Mouse (Mus musculus): ENCODE results near the gene H2-Eb1. TPM values are rescaled to one million over a fixed set of nuclear protein-coding genes. Genes with fewer than 3 reads are reported as not detected.

H2-Eb1 gene
- polyA plus RNA-seq (2016; fragmentation: Nextera tagmentation; extraction: Ambion mirVana) = 1.5 and 2.0 TPM in 2 replicates

DNA sequence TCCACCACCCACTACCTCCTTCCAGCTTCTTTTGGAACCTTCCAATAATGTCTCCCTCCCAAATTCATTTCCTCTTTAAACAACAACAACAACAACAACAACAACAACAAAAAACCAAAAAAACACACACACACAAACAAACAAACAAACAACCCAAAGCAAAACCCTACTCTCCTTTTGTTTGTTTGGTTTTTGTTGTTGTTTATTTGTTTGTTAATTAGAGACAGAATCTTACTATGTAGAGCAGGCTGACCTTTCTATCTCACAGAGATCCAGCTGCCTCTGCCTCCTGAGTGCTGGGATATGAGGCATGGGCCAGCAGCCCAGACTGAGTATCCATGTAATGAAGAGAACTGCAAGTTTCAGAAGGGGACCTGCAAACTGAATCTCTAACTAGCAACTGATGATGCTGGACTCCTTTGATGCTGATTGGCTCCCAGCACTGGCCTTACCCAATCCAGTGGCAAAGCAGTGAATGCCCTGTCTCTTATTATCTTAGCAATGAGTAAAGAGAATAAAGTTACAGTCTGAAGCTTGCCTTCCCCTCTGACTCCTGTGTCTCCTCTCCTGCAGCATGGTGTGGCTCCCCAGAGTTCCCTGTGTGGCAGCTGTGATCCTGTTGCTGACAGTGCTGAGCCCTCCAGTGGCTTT, at the start of gene H2-Eb1:
Gene H2-Eb1, plus strand, starts transcription at position 488 of the 651 bp plus-strand sequence.
- H3K4me3 ChIP-seq = no peak within 1 kb of the TSS
- H3K4me1 ChIP-seq = peaks cover 10% of the 10 kb centered on the region
- no peaks in the 10 kb centered on the region for H3K36me3 ChIP-seq
- no peak within 1 kb of the TSS for H3K27ac ChIP-seq (replicated peaks)
- DNase-seq (ENCODE audit: low spot score) = peak; percentile 60
- peaks cover 5% of the 10 kb centered on the region; the same call in 1 of the 2 replicates for H3K27me3 ChIP-seq (ENCODE audit: low read depth, poor library complexity, severe bottlenecking)
- no peaks in the 10 kb centered on the region for H3K9me3 ChIP-seq (replicated peaks)

DNA sequence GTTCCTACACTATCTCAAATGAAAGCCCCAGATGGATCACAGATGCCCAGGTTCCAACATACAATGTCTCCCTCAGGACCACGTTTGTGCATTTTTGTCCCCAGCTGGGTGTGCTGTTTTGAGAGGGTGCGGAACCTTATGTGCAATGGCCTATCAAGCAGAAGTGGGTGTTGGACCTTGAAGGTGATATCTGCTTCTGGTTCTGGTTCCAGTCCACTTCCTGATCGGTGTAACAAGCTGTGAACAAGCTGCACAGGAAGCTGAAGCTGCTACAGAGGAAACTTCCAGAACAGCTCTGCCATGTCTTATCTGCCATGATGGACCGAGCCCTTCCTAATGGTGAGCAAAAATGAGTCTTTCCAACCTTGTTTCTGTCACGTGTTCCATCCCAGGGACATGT, 49.2 kb upstream of the H2-Eb1 start:
- Histone ChIP-seq H3K4me1 (peaks cover 3% of the 10 kb centered on the region; the same call in 1 of the 2 replicates), H3K27me3 (ENCODE audit: low read depth, poor library complexity, severe bottlenecking) (no peaks in the 10 kb centered on the region; the same call in 1 of the 2 replicates), H3K36me3 (no peaks in the 10 kb centered on the region), H3K9me3 (replicated peaks) (no peaks in the 10 kb centered on the region), H3K4me3 (no peak overlapping the region), H3K27ac (replicated peaks) (no peak overlapping the region)
- no peak for DNase-seq (ENCODE audit: low spot score)
- 83% methylated on average over 5 of the region's 5 CpGs for WGBS

DNA sequence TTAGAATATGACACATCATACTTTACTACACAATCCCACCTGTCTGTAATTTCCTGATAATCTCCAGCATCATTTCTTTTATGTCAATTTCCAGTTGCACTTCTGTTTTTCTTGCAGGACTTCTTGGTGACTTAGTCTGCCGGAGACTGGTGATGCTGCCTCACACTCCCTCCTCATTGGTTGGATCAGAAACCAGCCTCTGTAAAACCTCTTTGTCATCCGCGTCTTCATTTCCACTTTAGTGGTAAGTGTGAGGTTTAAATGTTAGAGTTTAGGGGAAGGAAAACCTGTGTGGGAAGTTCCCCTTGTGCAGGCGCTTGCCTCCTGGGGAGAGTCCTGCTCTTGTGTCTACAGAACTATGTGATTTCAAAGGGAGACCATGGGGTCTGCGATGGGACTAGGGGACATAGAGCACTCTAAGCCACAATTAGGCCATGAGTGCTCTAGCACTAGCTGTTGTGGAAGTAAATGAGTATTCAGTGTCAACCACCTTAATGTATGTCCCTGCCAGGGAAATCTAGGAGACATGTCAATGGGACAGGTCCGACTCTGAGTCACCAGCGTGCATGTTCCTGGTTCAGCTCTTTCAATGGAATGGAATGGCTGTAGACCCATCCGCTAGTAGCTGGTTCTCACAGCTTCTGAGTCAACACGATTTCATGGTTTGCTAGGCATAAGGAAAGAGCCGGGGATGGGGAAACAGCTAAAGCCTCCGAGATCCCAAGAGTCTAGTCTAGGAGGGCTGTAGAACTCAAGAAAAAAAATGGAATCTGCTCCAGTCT, 47.9 kb upstream of the H2-Eb1 start, which contains the start of gene H2-Ab1:
Gene H2-Ab1, plus strand, starts transcription at position 96 of the 782 bp plus-strand sequence.
- no peak within 1 kb of the TSS for H3K4me3 ChIP-seq
- peaks cover 11% of the 10 kb centered on the region; the same call in 1 of the 2 replicates for H3K27me3 ChIP-seq (ENCODE audit: low read depth, poor library complexity, severe bottlenecking)
- DNase-seq (ENCODE audit: low spot score) = peak; percentile 29
- H3K36me3 ChIP-seq = no peaks in the 10 kb centered on the region
- H3K4me1 ChIP-seq = peaks cover 5% of the 10 kb centered on the region
- H3K27ac ChIP-seq (replicated peaks) = no peak within 1 kb of the TSS
- WGBS = 79% methylated on average over 11 of the region's 11 CpGs
- H3K9me3 ChIP-seq (replicated peaks) = no peaks in the 10 kb centered on the region

DNA sequence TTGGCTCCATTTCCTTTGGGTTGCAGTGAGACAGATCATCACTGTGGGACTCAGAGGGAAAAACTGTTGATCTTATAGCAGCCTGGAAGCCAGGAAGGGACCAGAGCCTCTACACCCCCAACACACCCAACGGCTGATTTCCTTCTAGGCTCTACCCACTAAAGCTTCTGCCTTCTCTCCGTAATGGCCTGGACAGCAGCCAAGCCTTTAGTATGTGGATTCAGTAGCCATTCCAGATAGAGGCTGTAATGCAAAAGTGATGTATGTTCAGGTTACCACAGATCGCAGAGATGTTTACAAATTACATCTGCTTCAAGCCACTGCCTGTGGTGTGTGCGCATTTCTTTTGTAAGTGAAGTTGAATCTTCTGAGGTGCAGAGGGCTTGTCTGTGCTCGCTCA, 45.1 kb upstream of the H2-Eb1 start:
- Histone ChIP-seq H3K4me1 (peaks cover 32% of the 10 kb centered on the region), H3K27me3 (ENCODE audit: low read depth, poor library complexity, severe bottlenecking) (peaks cover 33% of the 10 kb centered on the region), H3K27ac (replicated peaks) (no peak overlapping the region), H3K4me3 (no peak overlapping the region), H3K9me3 (replicated peaks) (no peaks in the 10 kb centered on the region), H3K36me3 (no peaks in the 10 kb centered on the region)
- WGBS = 90% methylated on average over 5 of the region's 5 CpGs
- DNase-seq (ENCODE audit: low spot score) = no peak

DNA sequence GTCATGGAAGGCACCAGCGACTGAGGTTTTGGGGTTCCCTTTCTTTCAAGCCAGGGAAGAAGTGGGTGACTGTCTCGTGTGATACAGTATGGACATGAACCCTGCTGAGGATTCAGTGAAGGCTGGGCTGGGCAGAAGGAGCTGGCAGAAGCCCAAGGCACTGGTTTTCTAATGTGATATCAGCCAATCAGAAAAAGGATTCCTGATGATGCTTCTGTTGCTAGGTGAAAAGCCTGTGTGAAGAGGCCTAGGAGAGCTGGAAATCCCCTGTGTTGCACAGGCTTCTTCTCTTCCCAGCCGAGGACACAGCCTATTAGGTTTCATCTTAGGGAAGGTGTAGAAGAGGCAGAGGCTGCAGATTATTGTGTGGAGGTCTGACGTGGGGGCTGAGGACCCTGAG, 44.2 kb upstream of the H2-Eb1 start:
- H3K36me3 ChIP-seq = no peaks in the 10 kb centered on the region
- H3K4me3 ChIP-seq = no peak overlapping the region
- 35% methylated on average over 4 of the region's 4 CpGs for WGBS
- H3K27me3 ChIP-seq (ENCODE audit: low read depth, poor library complexity, severe bottlenecking) = peaks cover 34% of the 10 kb centered on the region
- no peak overlapping the region for H3K27ac ChIP-seq (replicated peaks)
- H3K4me1 ChIP-seq = peaks cover 29% of the 10 kb centered on the region
- peak; percentile 24 for DNase-seq (ENCODE audit: low spot score)
- no peaks in the 10 kb centered on the region for H3K9me3 ChIP-seq (replicated peaks)

DNA sequence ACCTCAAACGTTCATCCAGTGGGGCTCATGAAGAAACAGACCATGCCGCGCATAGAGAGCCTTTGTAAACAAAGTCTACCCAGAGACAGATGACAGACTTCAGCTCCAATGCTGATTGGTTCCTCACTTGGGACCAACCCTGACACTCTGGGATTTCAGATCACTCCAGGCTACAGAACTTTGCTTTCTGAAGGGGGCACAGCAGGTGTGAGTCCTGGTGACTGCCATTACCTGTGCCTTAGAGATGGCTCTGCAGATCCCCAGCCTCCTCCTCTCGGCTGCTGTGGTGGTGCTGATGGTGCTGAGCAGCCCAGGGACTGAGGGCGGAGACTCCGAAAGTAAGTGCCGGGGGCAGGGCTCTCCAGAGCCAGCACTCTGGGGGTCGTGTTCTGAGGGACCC, 42.6 kb upstream of the H2-Eb1 start:
- Histone ChIP-seq H3K9me3 (replicated peaks) (no peaks in the 10 kb centered on the region), H3K36me3 (no peaks in the 10 kb centered on the region), H3K4me3 (peak overlapping the region; percentile 73), H3K27ac (replicated peaks) (peak overlapping the region; percentile 49), H3K27me3 (ENCODE audit: low read depth, poor library complexity, severe bottlenecking) (peaks cover 34% of the 10 kb centered on the region), H3K4me1 (peaks cover 29% of the 10 kb centered on the region)
- DNase-seq (ENCODE audit: low spot score) = peak; percentile 80
- WGBS = 0% methylated on average over 8 of the region's 8 CpGs

DNA sequence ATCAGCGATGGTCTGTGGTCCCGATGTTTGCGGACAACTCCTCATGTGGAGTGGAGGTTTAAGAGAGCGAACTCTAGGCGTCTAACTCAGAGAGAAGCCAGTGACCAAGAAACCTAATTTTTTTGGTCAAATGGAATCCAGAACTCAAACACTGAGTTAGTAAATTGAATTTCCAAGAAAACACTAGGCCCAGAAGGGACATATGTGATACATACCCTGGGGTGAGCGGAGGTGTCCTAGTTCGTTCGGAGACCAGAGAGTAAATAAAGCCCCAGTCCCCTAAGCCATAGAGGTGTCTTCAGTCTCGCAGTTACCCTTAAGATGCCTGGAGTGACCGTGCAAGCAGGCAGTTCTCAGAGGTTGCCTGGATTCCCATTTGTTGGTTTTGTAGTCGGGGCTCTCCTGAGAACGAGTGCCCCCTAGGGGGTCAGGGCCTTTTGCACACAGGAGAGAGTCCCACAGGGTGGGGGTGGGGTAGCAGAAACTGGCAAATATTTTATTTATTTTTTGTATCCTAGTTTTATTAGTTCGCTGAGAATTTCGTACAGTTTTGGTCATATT, 41.8 kb upstream of the H2-Eb1 start:
- Histone ChIP-seq H3K27me3 (ENCODE audit: low read depth, poor library complexity, severe bottlenecking) (peaks cover 34% of the 10 kb centered on the region), H3K4me1 (peaks cover 29% of the 10 kb centered on the region), H3K4me3 (peak overlapping the region; percentile 73), H3K9me3 (replicated peaks) (no peaks in the 10 kb centered on the region), H3K27ac (replicated peaks) (peak overlapping the region; percentile 86), H3K36me3 (no peaks in the 10 kb centered on the region)
- WGBS = 2% methylated on average over 14 of the region's 14 CpGs
- peak; percentile 53 for DNase-seq (ENCODE audit: low spot score)

DNA sequence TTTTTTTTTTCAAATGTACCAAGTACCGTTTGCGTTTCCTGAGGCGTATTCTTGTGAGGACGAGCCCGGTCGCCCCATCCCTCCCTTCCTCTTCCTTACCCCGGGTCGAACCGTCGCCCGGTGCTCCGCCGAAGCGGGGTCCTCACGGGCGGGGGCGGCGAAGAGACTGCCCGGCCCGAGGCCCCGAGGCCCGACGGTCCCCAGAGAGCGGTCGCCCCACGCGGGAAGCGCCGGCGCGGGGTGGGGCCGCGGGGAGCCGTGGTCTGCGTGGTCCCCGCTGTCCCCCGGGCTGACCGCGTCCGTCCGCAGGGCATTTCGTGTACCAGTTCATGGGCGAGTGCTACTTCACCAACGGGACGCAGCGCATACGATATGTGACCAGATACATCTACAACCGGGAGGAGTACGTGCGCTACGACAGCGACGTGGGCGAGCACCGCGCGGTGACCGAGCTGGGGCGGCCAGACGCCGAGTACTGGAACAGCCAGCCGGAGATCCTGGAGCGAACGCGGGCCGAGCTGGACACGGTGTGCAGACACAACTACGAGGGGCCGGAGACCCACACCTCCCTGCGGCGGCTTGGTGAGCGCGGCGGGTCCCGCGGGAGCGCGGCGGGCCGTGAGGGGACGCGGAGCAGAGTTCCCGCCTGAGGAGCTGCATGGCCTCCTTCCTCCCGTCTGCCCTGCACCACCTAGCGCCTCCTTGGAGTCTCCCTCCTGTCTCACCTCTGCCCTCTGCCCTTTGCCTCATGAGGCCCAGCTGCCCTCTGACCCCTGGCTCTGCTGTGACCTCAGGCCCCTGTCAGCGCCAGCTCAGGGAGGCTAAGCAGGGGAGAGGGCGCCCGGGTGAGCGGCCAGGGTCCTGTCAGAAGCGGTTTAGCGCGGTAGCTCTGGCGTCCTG, 41.0 kb upstream of the H2-Eb1 start:
- Histone ChIP-seq H3K27ac (replicated peaks) (peak overlapping the region; percentile 86), H3K4me3 (peak overlapping the region; percentile 73), H3K27me3 (ENCODE audit: low read depth, poor library complexity, severe bottlenecking) (peaks cover 34% of the 10 kb centered on the region), H3K9me3 (replicated peaks) (no peaks in the 10 kb centered on the region), H3K4me1 (peaks cover 29% of the 10 kb centered on the region), H3K36me3 (no peaks in the 10 kb centered on the region)
- under 1% methylated on average over 90 of the region's 93 CpGs for WGBS
- peak; percentile 76 for DNase-seq (ENCODE audit: low spot score)

DNA sequence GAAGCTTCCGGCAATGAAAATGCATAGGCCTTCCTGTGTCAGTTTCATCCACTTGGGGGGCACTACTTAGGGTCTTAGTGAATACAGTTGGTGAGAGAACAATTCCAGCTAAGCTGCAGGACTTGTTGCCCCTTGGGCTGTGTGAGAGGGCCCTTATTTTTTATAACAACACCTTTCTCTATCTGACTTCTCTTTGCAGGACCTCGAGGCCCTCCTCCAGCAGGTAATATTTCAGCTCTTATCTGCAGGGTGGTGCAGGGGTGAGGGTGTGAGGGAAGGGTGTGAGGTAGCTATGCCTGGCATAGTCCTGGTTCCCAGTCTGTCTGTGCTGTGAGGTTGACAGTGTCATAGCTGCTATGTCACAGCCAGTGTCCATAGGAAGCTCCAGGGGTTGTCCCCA, 37.4 kb upstream of the H2-Eb1 start:
- WGBS = 78% methylated on average over 2 of the region's 2 CpGs
- Histone ChIP-seq H3K4me1 (peaks cover 23% of the 10 kb centered on the region), H3K4me3 (no peak overlapping the region), H3K27ac (replicated peaks) (no peak overlapping the region), H3K27me3 (ENCODE audit: low read depth, poor library complexity, severe bottlenecking) (peaks cover 23% of the 10 kb centered on the region), H3K36me3 (no peaks in the 10 kb centered on the region), H3K9me3 (replicated peaks) (no peaks in the 10 kb centered on the region)
- no peak for DNase-seq (ENCODE audit: low spot score)

DNA sequence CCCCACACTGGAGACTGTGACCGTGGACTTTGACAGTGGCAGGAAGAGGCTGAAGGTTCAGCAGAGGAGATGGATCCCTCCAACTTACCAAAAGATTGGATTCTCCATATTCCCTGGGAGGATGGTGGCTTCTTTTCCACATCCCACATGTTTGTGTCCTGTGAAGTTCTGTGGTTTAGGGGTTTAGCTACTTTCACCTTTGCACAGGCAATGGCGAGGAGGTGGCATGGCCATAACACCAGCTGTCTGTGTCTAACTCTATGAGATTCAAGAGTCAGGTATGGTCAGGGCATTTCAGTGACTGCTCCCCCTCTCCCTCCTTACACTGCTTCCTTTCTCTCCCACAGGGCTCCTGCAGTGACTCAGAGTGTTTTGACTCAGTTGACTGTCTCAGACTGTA, 36.9 kb upstream of the H2-Eb1 start:
- Histone ChIP-seq H3K36me3 (no peaks in the 10 kb centered on the region), H3K27ac (replicated peaks) (no peak overlapping the region), H3K27me3 (ENCODE audit: low read depth, poor library complexity, severe bottlenecking) (peaks cover 19% of the 10 kb centered on the region), H3K4me1 (peaks cover 18% of the 10 kb centered on the region), H3K4me3 (no peak overlapping the region), H3K9me3 (replicated peaks) (no peaks in the 10 kb centered on the region)
- DNase-seq (ENCODE audit: low spot score) = no peak
- 87% methylated on average over 2 of the region's 2 CpGs for WGBS

DNA sequence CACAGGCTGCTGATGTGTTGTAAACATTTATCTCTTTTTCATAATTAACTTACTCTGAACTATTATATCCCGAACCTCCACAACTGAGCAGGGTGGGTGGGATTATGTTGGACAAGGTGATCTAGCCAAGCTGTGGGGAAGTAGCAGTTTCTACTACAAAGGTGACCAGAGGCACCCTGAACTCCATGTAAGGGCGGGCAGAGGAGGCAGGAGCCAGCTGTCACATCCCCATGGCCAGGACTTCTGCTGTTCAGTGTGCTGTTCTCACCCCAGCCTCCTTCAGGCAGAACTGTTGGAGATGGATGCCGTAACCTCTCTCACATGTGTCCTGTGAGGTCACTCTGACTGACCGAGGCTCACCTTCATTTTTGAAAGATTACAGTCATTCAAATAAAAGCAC, 35.9 kb upstream of the H2-Eb1 start:
- Histone ChIP-seq H3K27me3 (ENCODE audit: low read depth, poor library complexity, severe bottlenecking) (peaks cover 9% of the 10 kb centered on the region), H3K4me1 (peaks cover 8% of the 10 kb centered on the region), H3K4me3 (no peak overlapping the region), H3K9me3 (replicated peaks) (no peaks in the 10 kb centered on the region), H3K27ac (replicated peaks) (no peak overlapping the region), H3K36me3 (no peaks in the 10 kb centered on the region)
- DNase-seq (ENCODE audit: low spot score) = no peak
- WGBS = 77% methylated on average over 4 of the region's 4 CpGs

DNA sequence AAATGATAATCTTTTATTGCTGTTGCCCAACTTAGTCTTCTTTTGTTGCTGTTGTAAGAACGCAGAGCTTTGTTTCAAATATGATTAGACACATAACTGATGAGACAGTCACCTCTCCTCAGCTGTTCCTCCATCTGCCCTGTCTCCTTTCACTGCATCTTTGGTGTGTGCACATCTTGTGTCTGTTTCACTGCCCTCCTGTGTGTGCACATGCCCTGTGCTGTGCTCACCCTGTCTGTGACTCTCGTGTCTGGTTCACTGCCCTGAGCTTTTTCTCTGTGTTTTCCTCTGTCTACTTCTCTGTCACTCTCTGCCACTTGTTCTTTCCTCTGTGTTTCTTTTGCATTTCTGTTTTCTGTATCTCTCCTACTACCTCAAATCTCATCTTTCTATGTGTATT, 35.4 kb upstream of the H2-Eb1 start:
- Histone ChIP-seq H3K36me3 (no peaks in the 10 kb centered on the region), H3K27ac (replicated peaks) (no peak overlapping the region), H3K4me3 (no peak overlapping the region), H3K9me3 (replicated peaks) (no peaks in the 10 kb centered on the region), H3K27me3 (ENCODE audit: low read depth, poor library complexity, severe bottlenecking) (peaks cover 5% of the 10 kb centered on the region), H3K4me1 (peaks cover 4% of the 10 kb centered on the region)
- DNase-seq (ENCODE audit: low spot score) = no peak
- WGBS = 90% methylated on average over 2 of the region's 2 CpGs
